9 mouse cellular contexts compared by ENCODE assay signal in genomic region chr2:165493587-165494210, GRCm38 (mm10). TPM values are rescaled to one million over a fixed set of nuclear protein-coding genes. Genes with fewer than 3 reads are reported as not detected.
A peak's percentile ranks its signal among the peaks of the same experiment; 100 is the strongest.
DNase-seq lines count a peak whose midpoint lies in the region; ATAC-seq lines count a peak whose summit lies in the region.
"Had no signal": no experiment of that assay in that cellular context is flagged by ENCODE, and none has a peak within 500 bp of the region (broad histone marks: within the 10 kb centered on the region; RNA-seq: fewer than 3 reads in every experiment).

No protein-coding gene starts in this region.

- no peaks in the 10 kb centered on the region for H3K9me3 ChIP-seq in heart, embryonic 12.5 days (replicated peaks)
- H3K9me3 ChIP-seq in embryonic facial prominence, embryonic 14.5 days (ENCODE audit: control insufficient read depth, low read length) = no peaks in the 10 kb centered on the region
- H3K9me3 ChIP-seq in intestine, embryonic 14.5 days (ENCODE audit: control insufficient read depth, low read length) = no peaks in the 10 kb centered on the region
- H3K9me3 ChIP-seq in liver, embryonic 12.5 days (replicated peaks) = no peaks in the 10 kb centered on the region

- H3K36me3 ChIP-seq in heart, embryonic 12.5 days = peaks cover 22% of the 10 kb centered on the region
- H3K36me3 ChIP-seq in embryonic facial prominence, embryonic 14.5 days (ENCODE audit: control insufficient read depth, insufficient read depth, low read length) = peaks cover 23% of the 10 kb centered on the region
- peaks cover 23% of the 10 kb centered on the region for H3K36me3 ChIP-seq in intestine, embryonic 14.5 days (ENCODE audit: control insufficient read depth, insufficient read depth, low read length)
- H3K36me3 ChIP-seq in liver, embryonic 12.5 days = peaks cover 22% of the 10 kb centered on the region

- 0 out of 2 replicates have a peak, but pooled peaks cover 5% of the 10 kb centered on the region for H3K27me3 ChIP-seq in heart, embryonic 12.5 days (replicated peaks)
- no peaks in the 10 kb centered on the region for H3K27me3 ChIP-seq in embryonic facial prominence, embryonic 14.5 days (replicated peaks; ENCODE audit: control insufficient read depth, insufficient read depth, low read length)
- no peaks in the 10 kb centered on the region for H3K27me3 ChIP-seq in intestine, embryonic 14.5 days (replicated peaks; ENCODE audit: control insufficient read depth, insufficient read depth, low read length)
- H3K27me3 ChIP-seq in liver, embryonic 12.5 days (replicated peaks) = peaks cover 12% of the 10 kb centered on the region; the same call in 1 of the 2 replicates
- H3K27me3 ChIP-seq: Patski had no signal

- H3K9ac ChIP-seq in heart, embryonic 12.5 days = peak overlapping the region; percentile 93
- H3K9ac ChIP-seq in embryonic facial prominence, embryonic 14.5 days (ENCODE audit: low read depth, low read length) = peak overlapping the region; percentile 84
- peak overlapping the region; percentile 74 for H3K9ac ChIP-seq in intestine, embryonic 14.5 days (ENCODE audit: low read length)
- H3K9ac ChIP-seq in liver, embryonic 12.5 days = peak overlapping the region; percentile 79

- DNase-seq in heart, postnatal 10 days = no peak
- peak; percentile 57 for DNase-seq in MN1 (ENCODE audit: low spot score)
- DNase-seq in embryonic facial prominence, embryonic 14.5 days (ENCODE audit: low spot score) = no peak
- DNase-seq in intestine, embryonic 14.5 days (ENCODE audit: low spot score) = no peak
- DNase-seq in right cerebral cortex, adult 18-20 months = peak; percentile 52

- WGBS in heart, embryonic 12.5 days = 20% methylated on average over 17 of the region's 17 CpGs
- WGBS in embryonic facial prominence, embryonic 14.5 days = 25% methylated on average over 17 of the region's 17 CpGs
- 26% methylated on average over 17 of the region's 17 CpGs for WGBS in intestine, embryonic 14.5 days
- 25% methylated on average over 17 of the region's 17 CpGs for WGBS in liver, embryonic 12.5 days (ENCODE audit: insufficient replicate concordance)

- H3K4me3 ChIP-seq in heart, embryonic 12.5 days = peak overlapping the region; percentile 85
- peak overlapping the region; percentile 71 for H3K4me3 ChIP-seq in embryonic facial prominence, embryonic 14.5 days (ENCODE audit: low read depth, low read length)
- peak overlapping the region; percentile 74 for H3K4me3 ChIP-seq in intestine, embryonic 14.5 days (ENCODE audit: low read depth, low read length)
- H3K4me3 ChIP-seq in liver, embryonic 12.5 days = peak overlapping the region; percentile 74

- H3K4me1 ChIP-seq in heart, embryonic 12.5 days (replicated peaks) = peaks cover 10% of the 10 kb centered on the region
- H3K4me1 ChIP-seq in embryonic facial prominence, embryonic 14.5 days (ENCODE audit: control insufficient read depth, insufficient read depth, low read length) = peaks cover 11% of the 10 kb centered on the region
- H3K4me1 ChIP-seq in intestine, embryonic 14.5 days (replicated peaks; ENCODE audit: control insufficient read depth, insufficient read depth, low read length) = peaks cover 3% of the 10 kb centered on the region; the same call in 1 of the 2 replicates
- peaks cover 15% of the 10 kb centered on the region for H3K4me1 ChIP-seq in liver, embryonic 12.5 days

- H3K4me2 ChIP-seq in heart, embryonic 12.5 days = peak overlapping the region; percentile 87
- peak overlapping the region; percentile 85 for H3K4me2 ChIP-seq in embryonic facial prominence, embryonic 14.5 days (ENCODE audit: low read depth, low read length)
- peak overlapping the region; percentile 85 for H3K4me2 ChIP-seq in intestine, embryonic 14.5 days (ENCODE audit: low read length)
- H3K4me2 ChIP-seq in liver, embryonic 12.5 days = peak overlapping the region; percentile 71

- intact Hi-C loops in heart, postnatal 10 days (cut with DNase I) = no loop called here

- H3K27ac ChIP-seq in heart, embryonic 12.5 days (ENCODE audit: poor library complexity, severe bottlenecking) = no peak overlapping the region
- H3K27ac ChIP-seq in embryonic facial prominence, embryonic 14.5 days (replicated peaks; ENCODE audit: low read depth, low read length) = peak overlapping the region; percentile 77; the same call in 1 of the 2 replicates
- H3K27ac ChIP-seq in intestine, embryonic 14.5 days (ENCODE audit: low read depth) = 0 out of 2 replicates have a peak overlapping the region, but pooled peaks have one; percentile 51
- H3K27ac ChIP-seq in liver, embryonic 12.5 days = no peak overlapping the region

- peak; percentile 27; the same call in 1 of the 2 replicates for ATAC-seq in heart, embryonic 12.5 days (ENCODE audit: insufficient number of reproducible peaks, low FRiP score)
- ATAC-seq in embryonic facial prominence, embryonic 14.5 days (ENCODE audit: low read depth) = 0 out of 2 replicates have a peak, but pooled peaks have one; percentile 0
- peak; percentile 17; the same call in 1 of the 2 replicates for ATAC-seq in intestine, embryonic 14.5 days (replicated peaks; ENCODE audit: low FRiP score, low TSS enrichment, low read depth)
- 0 out of 2 replicates have a peak, but pooled peaks have one; percentile 9 for ATAC-seq in liver, embryonic 12.5 days
- ATAC-seq in erythroid progenitor cell, adult 5-6 weeks (replicated peaks; ENCODE audit: low FRiP score, poor library complexity, severe bottlenecking) = no peak

RNA-seq across cellular contexts. Expression of gene Trp53rka, which starts 0.6 kb away (rescaled TPM):
- 22.6 and 23.2 TPM in 2 replicates for polyA plus RNA-seq in heart, embryonic 12.5 days (2016; fragmentation: Nextera tagmentation; extraction: Ambion mirVana)
- 10 to 100 TPM in 1 of 2 experiments, 1 to 10 TPM in 1; 9.7 to 10.5 TPM for total RNA-seq in heart, postnatal 10 days (2021)
- 32.8 and 35.4 TPM in 2 replicates for polyA plus RNA-seq in embryonic facial prominence, embryonic 14.5 days (2014; fragmentation: Nextera tagmentation; extraction: Ambion mirVana)
- 35.4 and 37.1 TPM in 2 replicates for polyA plus RNA-seq in intestine, embryonic 14.5 days (2014; fragmentation: Nextera tagmentation; extraction: Ambion mirVana)
- 19.0 and 19.4 TPM in 2 replicates for polyA plus RNA-seq in liver, embryonic 12.5 days (2016; fragmentation: Nextera tagmentation; extraction: Ambion mirVana)
- total RNA-seq in erythroid progenitor cell, adult 5-6 weeks (2015; ENCODE audit: low replicate concordance) = not detected in 2 replicates
- 1.4 and 2.9 TPM in 2 replicates for total RNA-seq in erythroid progenitor cell, adult 5-6 weeks (2017; ENCODE audit: low replicate concordance)

RNA-seq across cellular contexts. Expression of gene Slc2a10, which starts 9.9 kb away (rescaled TPM):
- 5.7 and 6.3 TPM in 2 replicates for polyA plus RNA-seq in heart, embryonic 12.5 days (2016; fragmentation: Nextera tagmentation; extraction: Ambion mirVana)
- 1 to 10 TPM; 5.5 to 5.7 TPM for total RNA-seq in heart, postnatal 10 days (2021)
- 10.4 and 11.7 TPM in 2 replicates for polyA plus RNA-seq in embryonic facial prominence, embryonic 14.5 days (2014; fragmentation: Nextera tagmentation; extraction: Ambion mirVana)
- 4.6 and 4.7 TPM in 2 replicates for polyA plus RNA-seq in intestine, embryonic 14.5 days (2014; fragmentation: Nextera tagmentation; extraction: Ambion mirVana)
- polyA plus RNA-seq in liver, embryonic 12.5 days (2016; fragmentation: Nextera tagmentation; extraction: Ambion mirVana) = 0.72 and 1.1 TPM in 2 replicates
- not detected in 2 replicates for total RNA-seq in erythroid progenitor cell, adult 5-6 weeks (2015; ENCODE audit: low replicate concordance)
- total RNA-seq in erythroid progenitor cell, adult 5-6 weeks (2017; ENCODE audit: low replicate concordance) = not detected in 2 replicates
- polyA plus RNA-seq: Patski had no signal

RNA-seq across cellular contexts. Expression of gene Slc13a3, which starts 20.7 kb away (rescaled TPM):
- 0.06 and 0.19 TPM in 2 replicates for polyA plus RNA-seq in heart, embryonic 12.5 days (2016; fragmentation: Nextera tagmentation; extraction: Ambion mirVana)
- 1 to 10 TPM in 1 of 2 experiments, under 1 TPM in 1; 0.10 to 1.1 TPM for total RNA-seq in heart, postnatal 10 days (2021)
- polyA plus RNA-seq in embryonic facial prominence, embryonic 14.5 days (2014; fragmentation: Nextera tagmentation; extraction: Ambion mirVana) = 1.6 and 1.9 TPM in 2 replicates
- polyA plus RNA-seq in intestine, embryonic 14.5 days (2014; fragmentation: Nextera tagmentation; extraction: Ambion mirVana) = 0.09 and 0.12 TPM in 2 replicates
- polyA plus RNA-seq in liver, embryonic 12.5 days (2016; fragmentation: Nextera tagmentation; extraction: Ambion mirVana) = 3.6 and 3.8 TPM in 2 replicates
- total RNA-seq in erythroid progenitor cell, adult 5-6 weeks (2015; ENCODE audit: low replicate concordance) = not detected in 2 replicates
- 0.13 and 0.91 TPM in 2 replicates for total RNA-seq in erythroid progenitor cell, adult 5-6 weeks (2017; ENCODE audit: low replicate concordance)

Comparison
In these comparisons a context has a peak if more than half of its experiments do, and no peak if none do; other contexts are left out.
1. H3K27ac ChIP-seq: peak in embryonic facial prominence, embryonic 14.5 days (single experiment) and intestine, embryonic 14.5 days (single experiment); none in heart, embryonic 12.5 days (single experiment) and liver, embryonic 12.5 days (single experiment).
2. DNase-seq: peak in MN1 (single experiment) and right cerebral cortex, adult 18-20 months (single experiment); none in heart, postnatal 10 days (0 of 2), embryonic facial prominence, embryonic 14.5 days (single experiment) and intestine, embryonic 14.5 days (single experiment).
3. Peak in every context shown above with its lines, with median percentiles within 50 percentile points of each other: H3K4me2 ChIP-seq, H3K4me3 ChIP-seq and H3K9ac ChIP-seq.